Mouse (Mus musculus) T-helper 1 cell (primary cell): ENCODE measurements around the gene Gpd1.

Experiments
- in situ Hi-C: fragments of 300-600 bp; cut with MboI, MseI; formaldehyde crosslinking; loops from one replicate; pipeline ENCODE4 v1.15.1; 2025; ENCODE audit warnings: high pct_unique_total_duplicates

The Gpd1 gene

DNA sequence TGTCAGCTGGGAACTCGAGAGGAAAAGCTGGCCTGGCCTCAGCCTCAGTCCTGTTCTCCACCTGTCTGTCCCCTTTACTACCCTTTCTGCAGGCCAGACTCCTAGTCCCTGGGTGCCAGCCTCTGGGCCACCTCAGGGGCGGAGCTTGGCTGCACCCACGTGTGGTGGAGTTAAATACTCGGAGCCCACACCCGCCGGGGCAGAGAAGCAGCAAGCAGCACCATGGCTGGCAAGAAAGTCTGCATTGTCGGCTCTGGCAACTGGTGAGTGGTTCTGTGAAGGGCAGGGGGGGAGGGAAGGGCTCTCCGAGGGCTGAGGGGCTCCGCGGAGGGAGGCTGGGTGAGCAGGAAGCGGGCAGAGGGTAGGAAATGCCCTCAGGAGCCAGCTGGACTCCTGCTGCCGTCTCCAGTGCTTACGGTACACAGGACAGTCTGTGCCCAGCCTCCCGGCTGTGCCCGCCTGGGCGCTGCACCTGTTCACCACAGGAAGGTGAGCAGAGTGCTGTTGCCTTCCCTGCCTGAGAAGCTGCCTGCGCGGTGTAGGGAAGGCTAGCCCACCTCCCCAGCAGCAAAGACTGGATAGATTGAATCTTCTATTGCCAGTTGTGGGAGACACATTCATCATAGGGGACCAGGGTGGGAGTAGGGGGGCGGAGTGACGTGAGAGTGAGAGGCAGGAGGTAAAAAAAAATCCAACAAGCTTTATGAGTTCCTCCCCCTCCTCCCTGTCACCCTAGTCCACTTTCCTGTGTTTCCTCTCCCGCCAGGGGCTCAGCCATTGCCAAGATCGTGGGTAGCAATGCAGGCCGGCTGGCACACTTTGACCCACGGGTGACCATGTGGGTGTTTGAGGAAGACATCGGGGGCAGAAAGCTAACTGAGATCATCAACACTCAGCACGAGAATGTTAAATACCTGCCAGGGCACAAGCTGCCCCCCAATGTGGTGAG is at the start of gene Gpd1:
Gene Gpd1 (plus strand): TSS at position 130 of the 949 bp plus-strand sequence.
- in situ Hi-C loops, result no loop called here

GRCm38 (mm10) chr15:99667544-99667943 is 49.8 kb upstream of the Gpd1 start:
- in situ Hi-C loops, result no loop called here

DNA sequence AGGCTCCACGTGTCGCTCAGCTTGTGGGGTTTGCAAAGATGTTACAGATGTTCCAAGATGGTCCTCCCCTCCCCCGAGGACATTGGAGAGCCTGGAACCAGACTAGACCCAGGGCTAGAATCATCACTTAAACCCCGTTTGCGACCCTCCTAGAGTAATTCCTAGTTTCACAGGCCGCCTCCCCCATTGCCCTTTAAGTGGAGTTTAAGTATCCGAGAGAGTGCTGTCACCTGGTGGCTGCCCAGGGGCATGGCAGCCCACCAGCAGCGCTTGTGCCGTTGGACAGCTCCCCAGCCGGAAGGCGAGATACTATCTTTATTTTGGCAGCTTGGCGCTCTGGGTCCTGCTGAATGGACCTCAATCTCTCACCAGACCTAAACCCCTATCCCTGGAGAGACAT is 48.4 kb upstream of the Gpd1 start:
- in situ Hi-C loops, result no loop called here

DNA sequence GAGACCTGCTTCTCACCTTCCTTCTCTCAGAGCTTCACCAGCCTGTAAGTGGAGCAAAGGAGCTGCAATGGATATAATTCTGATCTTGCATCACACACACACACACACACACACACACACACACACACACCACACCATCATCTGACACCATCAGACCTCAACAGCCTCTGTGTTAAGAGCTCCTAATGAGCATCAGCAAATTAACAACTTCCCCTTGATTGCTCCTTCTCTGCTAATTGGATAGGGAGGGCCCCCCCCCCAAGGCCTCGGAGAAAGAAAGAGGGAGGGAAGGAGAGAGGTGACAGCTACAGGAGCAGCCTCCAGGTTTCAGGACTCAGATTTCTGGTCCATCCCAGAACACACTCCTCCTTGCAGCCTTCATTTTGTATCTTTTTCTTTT is 47.9 kb upstream of the Gpd1 start:
- in situ Hi-C loops, result no loop called here

DNA sequence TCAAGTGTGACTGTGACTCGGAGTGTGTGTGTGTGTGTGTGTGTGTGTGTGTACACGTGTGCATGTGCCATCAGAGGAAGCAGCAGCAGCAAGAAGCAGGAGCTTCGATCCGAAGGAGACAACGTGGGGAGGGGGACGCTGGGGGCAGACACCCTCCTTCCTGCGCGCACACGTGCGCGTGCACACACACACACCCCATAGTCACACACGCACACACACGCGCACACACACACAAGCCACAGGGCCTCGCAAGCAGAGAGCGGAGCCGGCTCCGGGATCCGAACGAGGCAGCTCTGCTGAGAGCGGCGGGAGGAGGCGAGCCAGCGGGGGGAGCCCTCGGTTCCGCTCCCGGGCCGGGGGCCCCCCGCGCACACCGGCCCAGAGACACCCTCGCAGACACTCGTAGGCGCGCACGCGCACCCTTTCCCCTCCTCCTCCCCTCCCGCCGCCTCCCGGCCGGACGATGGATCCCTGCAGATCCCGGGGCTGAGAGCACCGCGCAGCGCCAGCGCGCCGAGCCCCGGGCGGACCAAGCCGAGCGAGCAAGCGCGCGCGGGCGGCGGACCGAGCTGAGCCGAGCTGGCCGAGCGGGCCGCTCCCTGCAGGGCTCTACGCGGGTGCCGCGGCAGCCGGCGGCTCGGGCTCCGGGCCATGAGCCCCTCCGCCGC is 47.0 kb upstream of the Gpd1 start, which contains the start of gene Asic1:
Gene Asic1 (plus strand): TSS at position 215 of the 668 bp plus-strand sequence.
- in situ Hi-C loops, result loop anchor here (5.0 kb wide), 1 partner anchor 73 kb away; no protein-coding TSS in a partner anchor

- in situ Hi-C loops, result loop anchor here (5.0 kb wide), 1 partner anchor 74 kb away; no protein-coding TSS in a partner anchor
Observed at GRCm38 (mm10) chr15:99670964-99671670, 46.2 kb upstream of the Gpd1 start.

GRCm38 (mm10) chr15:99671783-99672182 is 45.5 kb upstream of the Gpd1 start:
- in situ Hi-C loops, result loop anchor here (5.0 kb wide), 1 partner anchor 74 kb away; no protein-coding TSS in a partner anchor

DNA sequence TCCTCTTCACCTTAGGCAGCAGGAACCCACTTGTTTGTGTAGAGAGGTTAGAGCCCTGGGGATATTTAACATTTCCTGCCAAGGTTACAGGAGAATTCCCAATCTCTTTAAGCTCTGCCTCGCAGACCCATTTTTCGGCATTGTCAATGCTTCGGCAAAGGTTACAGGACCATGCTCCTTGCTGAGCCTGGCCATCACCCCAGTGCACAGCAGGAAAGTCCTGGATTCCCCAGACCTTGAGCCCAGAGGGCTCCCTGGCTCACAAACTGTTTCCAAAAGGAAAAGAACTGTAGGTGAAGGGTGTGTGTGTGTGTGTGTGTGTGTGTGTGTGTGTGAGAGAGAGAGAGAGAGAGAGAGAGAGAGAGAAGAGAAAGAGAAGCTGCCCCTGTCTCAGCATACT is 42.4 kb upstream of the Gpd1 start:
- in situ Hi-C loops, result loop anchor here (5.0 kb wide), 1 partner anchor 78 kb away; no protein-coding TSS in a partner anchor

DNA sequence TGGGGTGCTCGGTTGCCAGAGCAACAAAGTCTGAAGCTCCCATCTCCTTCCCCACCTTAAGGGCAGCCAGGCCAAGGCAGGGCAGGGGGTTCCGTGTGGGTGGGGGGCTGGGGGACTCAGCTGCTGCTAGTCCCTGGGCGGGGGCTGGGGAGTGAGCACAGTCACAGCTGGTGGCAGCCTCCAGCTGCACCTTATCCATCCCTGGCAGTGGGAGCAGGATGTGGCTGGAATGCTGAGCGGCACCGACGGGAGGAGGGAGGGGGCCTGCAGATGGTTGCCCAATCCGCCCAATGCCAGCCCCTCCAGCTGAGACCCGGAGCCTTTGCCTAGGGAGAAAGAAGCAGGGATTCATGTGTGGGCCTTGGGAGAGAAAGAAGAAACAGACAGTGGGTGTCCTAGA is 40.2 kb upstream of the Gpd1 start:
- in situ Hi-C loops, result no loop called here

- in situ Hi-C loops, result no loop called here
Observed at GRCm38 (mm10) chr15:99678063-99678800, 39.1 kb upstream of the Gpd1 start.

DNA sequence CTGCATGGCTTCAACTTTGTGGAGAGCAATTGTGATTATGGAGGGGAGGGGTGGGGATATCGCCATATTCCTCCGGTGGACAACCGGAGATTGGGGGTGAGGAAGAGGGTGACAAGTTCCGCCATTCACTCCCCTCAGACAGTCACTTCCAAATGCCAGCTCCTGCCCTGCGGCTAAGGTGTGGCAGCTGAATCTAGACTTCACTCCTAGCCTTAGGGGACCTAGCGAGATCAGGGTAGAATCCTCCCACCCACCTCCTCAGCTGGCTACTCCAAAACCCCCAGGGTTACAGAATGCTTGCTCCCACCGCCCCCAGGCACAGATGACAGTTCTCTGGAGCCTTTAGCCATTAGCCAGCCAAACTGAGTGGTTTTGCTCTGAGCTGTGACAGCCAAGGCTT is 38.3 kb upstream of the Gpd1 start:
- in situ Hi-C loops, result no loop called here

- in situ Hi-C loops, result loop anchor here (10.0 kb wide), 1 partner anchor 178 kb away; no protein-coding TSS in a partner anchor
Observed at GRCm38 (mm10) chr15:99682880-99683279, 34.4 kb upstream of the Gpd1 start.

GRCm38 (mm10) chr15:99684156-99684555 is 33.2 kb upstream of the Gpd1 start:
- in situ Hi-C loops, result loop anchor here (10.0 kb wide), 1 partner anchor 179 kb away; no protein-coding TSS in a partner anchor

- in situ Hi-C loops, result loop anchor here (10.0 kb wide), 1 partner anchor 184 kb away; no protein-coding TSS in a partner anchor
Observed at GRCm38 (mm10) chr15:99688712-99689111, 28.6 kb upstream of the Gpd1 start.

GRCm38 (mm10) chr15:99690924-99691323 is 26.4 kb upstream of the Gpd1 start:
- in situ Hi-C loops, result no loop called here

GRCm38 (mm10) chr15:99691976-99692375 is 25.3 kb upstream of the Gpd1 start:
- in situ Hi-C loops, result no loop called here

DNA sequence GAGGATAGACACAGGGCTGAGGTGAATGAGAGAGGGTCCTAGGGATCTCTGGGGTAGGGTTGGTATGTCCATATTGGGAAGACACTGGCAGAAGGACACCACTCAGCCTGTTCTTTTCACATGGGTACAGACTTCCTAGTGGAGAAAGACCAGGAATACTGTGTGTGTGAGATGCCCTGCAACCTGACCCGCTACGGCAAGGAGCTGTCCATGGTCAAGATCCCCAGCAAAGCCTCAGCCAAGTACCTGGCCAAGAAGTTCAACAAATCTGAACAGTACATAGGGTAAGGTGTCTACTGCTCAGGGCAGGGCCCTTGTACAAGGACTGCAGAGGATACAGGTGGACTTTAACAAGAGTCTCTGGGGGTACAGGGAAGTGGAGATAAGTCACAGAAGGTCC is 20.0 kb upstream of the Gpd1 start:
- in situ Hi-C loops, result no loop called here

GRCm38 (mm10) chr15:99698533-99699085 is 18.7 kb upstream of the Gpd1 start:
- in situ Hi-C loops, result no loop called here

GRCm38 (mm10) chr15:99699715-99700114 is 17.6 kb upstream of the Gpd1 start:
- in situ Hi-C loops, result no loop called here
